Mouse (Mus musculus) embryo, embryonic 11 days (tissue): Measurements from ENCODE around the gene Itgb2.

Source experiments
- DNase-seq: peaks from one replicate; pipeline ENCODE4 v3.0.0-alpha.2; 2015

Itgb2 gene

GRCm38 (mm10) chr10:77589749-77590148 is 59.7 kb downstream of the Itgb2 start:
- no peak for DNase-seq

GRCm38 (mm10) chr10:77590812-77591211 is 60.8 kb downstream of the Itgb2 start:
- peak; percentile 70 for DNase-seq

- no peak for DNase-seq
These were observed 61.5 kb downstream of the Itgb2 start for GRCm38 (mm10) chr10:77591546-77591945.

- DNase-seq: no peak
These were observed 66.0 kb downstream of the Itgb2 start for GRCm38 (mm10) chr10:77596060-77596459.

- DNase-seq: no peak
These were observed 73.0 kb downstream of the Itgb2 start for GRCm38 (mm10) chr10:77603021-77603420.

DNA sequence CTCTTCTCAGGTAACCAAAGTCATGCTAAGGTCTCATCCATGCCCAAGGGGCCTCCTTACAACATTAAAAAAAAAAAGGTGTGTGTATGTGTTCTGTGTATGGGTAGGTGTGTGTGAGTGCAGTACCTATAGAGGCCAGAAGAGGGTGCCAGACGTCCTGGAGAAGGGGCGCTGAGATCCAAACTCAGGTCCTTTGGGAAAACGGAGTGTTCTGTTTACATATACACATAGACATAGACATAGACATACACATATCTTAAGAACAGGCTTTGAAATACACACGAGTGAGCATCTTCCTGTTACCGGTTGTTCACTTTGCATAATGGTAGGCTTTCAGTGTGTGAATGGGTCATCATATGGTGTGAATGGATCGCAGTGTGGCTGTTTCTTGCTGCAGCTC is 74.1 kb downstream of the Itgb2 start:
- DNase-seq: no peak

DNA sequence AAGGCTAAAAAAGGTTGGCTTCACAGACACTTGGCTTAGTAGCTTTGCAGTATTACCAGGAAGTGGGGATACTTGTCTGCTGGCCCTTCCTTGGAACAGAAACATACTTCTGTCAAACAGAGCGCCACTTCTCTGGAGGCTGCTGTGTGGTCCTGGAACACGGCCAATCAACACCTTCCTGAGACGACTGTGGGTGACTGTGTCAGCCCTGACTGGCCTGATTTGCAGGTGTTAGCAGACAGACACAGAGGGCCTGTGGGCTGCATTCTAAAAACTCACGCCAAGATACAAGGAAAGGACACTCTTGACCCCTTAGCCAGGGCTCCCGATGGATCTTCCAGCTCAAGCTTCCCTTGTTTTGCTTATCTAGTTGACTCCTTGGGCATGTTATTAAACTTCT is 74.9 kb downstream of the Itgb2 start:
- DNase-seq: no peak

DNA sequence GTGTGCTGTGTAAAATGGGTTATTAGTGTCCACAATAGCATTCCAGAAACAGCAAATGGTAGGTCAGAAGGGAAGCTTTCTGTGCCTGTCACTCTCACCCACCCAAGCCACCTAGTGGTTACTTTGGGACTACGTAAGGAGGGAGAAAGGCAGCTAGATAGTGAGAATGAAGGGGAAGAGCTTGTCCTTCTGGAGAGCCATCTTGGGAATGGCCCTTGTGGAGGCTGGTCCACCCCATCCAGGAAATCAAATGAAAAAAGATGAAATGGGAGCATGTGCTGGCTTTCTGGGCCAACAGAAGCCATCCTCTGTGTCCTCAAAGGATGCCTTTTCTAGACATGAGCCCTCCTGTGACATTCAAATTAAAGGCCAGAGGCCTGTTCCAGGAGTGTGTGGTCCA is 75.3 kb downstream of the Itgb2 start:
- DNase-seq: peak; percentile 63

DNA sequence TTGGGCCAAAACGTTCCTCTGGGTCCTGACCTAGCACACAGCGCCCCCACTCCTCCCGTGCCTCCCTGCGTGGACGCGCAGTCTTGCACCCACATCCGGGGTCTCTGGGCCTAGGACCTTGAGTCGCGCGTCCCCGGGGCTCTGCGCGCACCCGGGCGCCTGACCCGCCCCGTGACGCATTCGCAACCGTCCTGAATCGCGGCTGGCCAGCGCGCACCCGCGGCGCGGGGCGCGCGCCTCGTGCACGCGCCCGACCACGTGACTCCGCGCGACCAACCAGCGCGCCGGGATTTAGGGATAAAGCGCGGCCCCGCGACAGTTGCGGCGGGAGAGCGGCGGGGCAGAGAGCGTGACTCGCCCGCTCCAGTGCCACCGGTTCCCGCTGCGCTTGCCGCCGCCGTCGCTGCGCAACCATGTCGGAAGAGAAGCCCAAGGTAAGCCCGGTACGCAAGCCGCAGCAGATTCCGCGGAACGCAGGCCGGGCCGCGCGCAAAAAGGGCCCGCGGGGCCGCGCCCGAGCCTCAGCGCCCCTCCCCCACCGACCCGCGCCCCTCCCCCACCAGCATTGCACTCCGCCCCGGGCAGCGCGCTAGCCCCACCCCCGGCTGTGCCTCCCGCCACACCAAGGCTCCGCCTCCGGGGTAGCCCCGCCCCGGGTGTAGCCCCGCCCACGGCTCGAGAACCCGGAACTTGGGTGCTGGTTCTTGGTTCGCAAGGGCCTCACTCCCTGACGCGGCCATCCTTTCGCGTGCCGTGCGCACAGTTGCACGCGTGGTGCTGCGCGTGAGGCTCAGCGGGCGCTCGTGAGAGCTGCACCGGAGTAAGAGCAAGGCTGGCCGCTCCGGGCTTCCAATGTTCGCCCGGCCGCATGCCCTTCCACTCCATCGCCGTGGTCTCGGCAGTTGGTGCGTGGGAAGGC is 76.1 kb downstream of the Itgb2 start, which contains the start of the genes Sumo3 and Gm49325:
Sumo3 (plus strand) TSS at position 190 of the 919 bp plus-strand sequence.
Gm49325 (plus strand) TSS at position 290 of the 919 bp plus-strand sequence.
- peak; percentile 93 for DNase-seq

- no peak for DNase-seq
These were observed 76.8 kb downstream of the Itgb2 start for GRCm38 (mm10) chr10:77606855-77607254.

DNA sequence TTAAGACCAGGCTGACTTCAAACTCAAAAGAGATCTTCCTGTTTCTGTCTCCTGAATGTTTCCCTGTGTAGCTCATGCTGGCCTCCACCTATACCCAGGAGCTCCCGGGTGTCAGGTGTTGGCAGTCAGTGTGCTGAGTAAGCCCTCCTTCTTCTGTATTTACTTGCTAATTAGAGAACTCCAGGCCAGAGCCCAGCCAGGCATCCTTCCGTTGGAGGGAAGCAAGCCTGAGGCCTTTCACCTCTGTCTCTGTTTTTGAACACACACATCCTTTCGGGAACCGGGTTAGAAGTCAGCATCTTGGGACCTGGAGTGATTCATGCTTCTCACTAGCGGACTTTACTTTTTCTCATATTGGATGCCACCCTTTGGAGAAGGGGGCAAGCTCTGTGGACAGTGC is 77.4 kb downstream of the Itgb2 start:
- no peak for DNase-seq

DNA sequence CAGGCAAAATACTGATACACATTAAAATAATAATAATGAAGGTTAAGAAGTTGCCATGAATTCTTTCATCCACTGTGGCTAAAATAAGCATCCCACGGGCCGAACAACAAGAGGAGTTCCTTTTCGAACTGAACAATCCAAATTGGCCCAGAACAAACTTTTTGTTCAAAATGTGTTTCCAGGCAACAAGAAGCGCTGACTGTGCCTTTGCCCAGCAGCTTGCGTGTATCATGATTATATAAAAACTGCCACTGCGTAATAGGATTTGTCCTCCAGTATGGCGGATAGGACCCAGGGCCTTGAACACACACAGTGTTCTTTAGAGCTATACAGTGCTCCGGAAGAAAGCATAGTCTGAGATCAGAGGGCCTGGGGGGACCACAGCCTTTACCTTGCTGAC is 78.5 kb downstream of the Itgb2 start:
- no peak for DNase-seq

GRCm38 (mm10) chr10:77610221-77610961 is 80.3 kb downstream of the Itgb2 start:
- no peak for DNase-seq

DNA sequence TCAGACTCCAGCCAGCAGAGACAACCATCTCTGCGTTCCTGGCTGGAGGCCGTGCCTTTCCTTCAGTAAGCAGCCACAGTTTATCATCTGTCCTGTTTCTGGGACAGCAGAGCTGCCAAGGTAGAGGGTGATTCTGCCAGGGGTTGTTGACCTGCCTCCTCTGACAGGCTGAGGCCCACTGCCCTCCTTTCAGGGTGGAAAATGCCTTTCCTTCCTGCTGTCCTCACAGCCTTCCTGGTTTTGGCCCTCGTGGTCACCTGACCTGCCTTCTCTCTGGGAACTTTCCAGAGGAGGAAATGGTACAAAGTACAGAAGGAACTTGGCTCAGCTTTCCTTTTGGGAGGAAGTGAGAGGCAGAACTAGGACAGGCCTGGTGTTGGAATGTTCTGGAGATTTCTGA is 83.4 kb downstream of the Itgb2 start:
- no peak for DNase-seq
